Comparison of ENCODE assay signal across 16 mouse cellular contexts in genomic region chr2:103675391-103675790, GRCm38 (mm10).
DNase-seq lines count a peak whose midpoint lies in the region; TF ChIP-seq lines count a peak whose summit lies in the region.
"Had no signal": no experiment of that assay in that cellular context is flagged by ENCODE, and none has a peak within 500 bp of the region (broad histone marks: within the 10 kb centered on the region; RNA-seq: fewer than 3 reads in every experiment).

No protein-coding gene starts in this region.

- WGBS in thymus, adult 2 months: 93% methylated on average over 5 of the region's 5 CpGs

- no peak for TF ChIP-seq CTCF in thymus, adult 2 months (IDR thresholded peaks at IDR 0.05; ENCODE audit: borderline replicate concordance, control insufficient read depth, extremely low read depth, insufficient read depth, low read length, poor library complexity)

- peak; percentile 60 for DNase-seq in adrenal gland, adult 2 months
- DNase-seq in adrenal gland, postnatal 4 days (ENCODE audit: low spot score in 2 of 2): no peak
- DNase-seq in thymus, adult 2 months: no peak
- DNase-seq in thymus, postnatal 36 days: no peak
- DNase-seq in adrenal gland, postnatal 36 days: peak; percentile 20 to 40
- no peak for DNase-seq in right cerebral cortex, adult 2 months (ENCODE audit: low spot score in 2 of 2)
- DNase-seq in spleen, postnatal 36 days (ENCODE audit: low spot score in 2 of 2): no peak
- DNase-seq: cerebellum, adult 11 months; cerebellum, adult 9-10 months; gastrocnemius, postnatal 10 days; heart, adult 2 months; heart, postnatal 36 days had no signal

- no peak for TF ChIP-seq POLR2A in thymus, adult 2 months (IDR thresholded peaks at IDR 0.05; ENCODE audit: control insufficient read depth, extremely low read depth, insufficient read depth, low read length, poor library complexity)

- H3K36me3 ChIP-seq in thymus, adult 2 months (ENCODE audit: control insufficient read depth, insufficient read depth, low read length): no peaks in the 10 kb centered on the region
- H3K36me3 ChIP-seq: embryonic facial prominence, embryonic 13.5 days; forebrain, embryonic 12.5 days; heart, embryonic 13.5 days; hindbrain, embryonic 15.5 days had no signal

- H3K27ac ChIP-seq in thymus, adult 2 months (ENCODE audit: control insufficient read depth, insufficient read depth, low read length): peak overlapping the region; percentile 10; the same call in 1 of the 2 replicates
- H3K27ac ChIP-seq: embryonic facial prominence, embryonic 13.5 days; forebrain, embryonic 12.5 days; heart, adult 2 months; heart, embryonic 13.5 days; hindbrain, embryonic 15.5 days had no signal

- H3K27me3 ChIP-seq in thymus, adult 2 months (ENCODE audit: control insufficient read depth, insufficient read depth, low read length): no peaks in the 10 kb centered on the region
- H3K27me3 ChIP-seq: forebrain, embryonic 12.5 days; heart, embryonic 13.5 days; hindbrain, embryonic 15.5 days had no signal

- H3K4me1 ChIP-seq in thymus, adult 2 months (replicated peaks; ENCODE audit: control insufficient read depth, insufficient read depth, low read length): peaks cover 61% of the 10 kb centered on the region

- H3K4me3 ChIP-seq in thymus, adult 2 months (ENCODE audit: control insufficient read depth, insufficient read depth, low read length): no peak overlapping the region
- H3K4me3 ChIP-seq: embryonic facial prominence, embryonic 13.5 days; forebrain, embryonic 12.5 days; heart, adult 2 months; heart, embryonic 13.5 days; hindbrain, embryonic 15.5 days had no signal

Comparison
In these comparisons a context has a peak if more than half of its experiments do, and no peak if none do; other contexts are left out.
1. DNase-seq: peak in adrenal gland, adult 2 months (single experiment) and adrenal gland, postnatal 36 days (2 of 2); none in adrenal gland, postnatal 4 days (0 of 2), thymus, adult 2 months (single experiment), thymus, postnatal 36 days (0 of 2), right cerebral cortex, adult 2 months (0 of 2) and spleen, postnatal 36 days (0 of 2).